Mouse (Mus musculus) ovary, postnatal 10 days (tissue): Measurements from ENCODE around the gene Ehd3.
A peak's percentile ranks its signal among the peaks of the same experiment; 100 is the strongest.

Source experiments
- DNase-seq: peaks from one replicate; pipeline ENCODE4 v3.0.0; 2022; ENCODE audit warnings: low spot score

Gene Ehd3

GRCm38 (mm10) chr17:73803521-73804184 lies at the start of gene Ehd3:
TSS of gene Ehd3 (plus strand) at chr17:73804134.
- no peak for DNase-seq

DNA sequence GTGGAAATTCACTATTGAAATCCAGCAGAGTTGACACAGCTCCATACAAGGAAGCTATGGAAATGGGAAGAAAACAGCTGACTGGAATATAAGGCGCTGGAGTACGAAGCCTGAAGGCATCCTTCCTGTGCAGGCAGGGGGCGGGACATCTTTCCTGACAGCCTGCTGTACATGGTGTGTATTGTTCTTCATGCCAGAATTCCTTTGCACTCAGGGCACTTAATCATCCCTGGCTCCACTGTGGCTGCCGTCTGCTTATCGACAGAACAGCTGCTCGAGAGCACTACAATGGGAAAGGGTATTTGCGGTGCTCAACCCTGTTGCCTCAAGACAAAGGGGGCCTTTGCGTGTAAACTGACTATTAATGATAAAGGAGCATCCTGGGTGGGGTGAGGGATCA lies 33.0 kb upstream of the Ehd3 start:
- no peak for DNase-seq

DNA sequence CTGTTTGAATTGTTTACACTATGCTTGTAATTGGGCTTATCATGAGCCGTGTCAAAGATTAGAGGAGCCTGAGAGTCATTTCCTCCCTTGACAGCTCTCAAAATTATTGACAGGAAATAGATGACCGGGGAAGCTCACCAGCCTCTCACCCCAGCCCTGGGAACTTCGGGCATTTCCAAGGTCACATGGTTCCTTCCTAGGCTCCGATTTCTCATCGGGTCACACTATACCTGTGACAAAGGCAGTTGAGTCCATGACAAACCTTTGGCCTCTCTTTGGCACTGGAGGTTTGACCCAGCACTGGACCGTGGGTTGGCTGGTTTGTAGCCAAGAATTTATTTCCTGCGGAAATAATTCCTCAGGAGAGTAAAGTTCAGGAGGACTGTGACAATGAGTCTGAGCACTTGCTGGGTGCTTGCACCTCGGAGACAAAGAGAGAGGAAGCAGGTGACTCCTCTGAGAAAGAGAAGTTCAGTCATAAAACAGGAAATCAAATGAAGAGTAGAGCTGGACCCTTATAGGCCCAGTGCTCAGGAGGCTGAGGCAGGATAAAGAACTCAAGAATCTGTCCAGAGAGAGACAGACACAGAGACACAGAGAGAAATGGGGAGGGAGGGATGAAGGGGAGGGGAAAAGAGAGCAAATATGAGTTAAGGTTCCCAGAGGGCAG lies 17.2 kb upstream of the Ehd3 start:
- no peak for DNase-seq

- DNase-seq = no peak
These were observed 13.5 kb upstream of the Ehd3 start for GRCm38 (mm10) chr17:73790284-73791020.

DNA sequence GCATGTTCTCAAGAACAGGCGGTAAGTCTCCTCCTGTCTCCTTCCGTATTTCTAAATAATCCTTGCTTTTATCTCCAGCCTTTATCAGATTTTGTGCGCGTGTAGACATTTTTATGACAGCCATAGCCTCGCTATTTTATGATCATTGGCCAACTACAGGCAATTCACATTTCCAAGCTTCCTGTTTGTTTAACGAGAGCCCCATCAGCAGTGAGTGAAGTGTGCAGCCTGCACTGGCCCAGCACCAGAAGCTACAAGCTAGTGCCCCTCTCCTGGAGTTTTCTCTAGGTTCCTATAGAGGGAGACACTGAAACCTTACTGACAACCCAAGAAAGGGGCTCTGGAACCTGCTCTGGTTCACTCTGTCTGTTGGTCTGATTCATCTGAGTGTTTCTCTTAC lies 7.1 kb upstream of the Ehd3 start:
- DNase-seq = no peak

DNA sequence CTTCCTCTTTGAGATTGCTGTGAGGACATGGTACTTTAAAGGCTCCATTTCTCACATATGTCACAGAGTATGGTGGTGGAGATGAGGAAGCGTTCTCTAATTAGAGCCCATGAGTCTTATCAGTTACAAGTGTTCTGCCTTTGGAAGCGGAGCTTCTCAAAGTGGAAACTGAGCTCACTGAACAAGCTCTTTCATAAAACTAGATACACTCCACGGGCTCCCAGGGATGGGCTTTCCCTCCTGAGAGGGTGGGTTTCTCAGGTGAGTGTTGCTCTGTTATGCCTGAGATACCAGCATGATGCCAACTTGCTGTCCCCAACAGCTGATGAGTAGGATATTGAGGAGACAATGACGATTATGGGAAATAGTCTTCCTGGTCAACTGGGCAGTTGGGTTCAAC lies 6.2 kb upstream of the Ehd3 start:
- DNase-seq = no peak

GRCm38 (mm10) chr17:73804592-73805271 lies 798 bp downstream of the Ehd3 start:
- peak; percentile 62 for DNase-seq

DNA sequence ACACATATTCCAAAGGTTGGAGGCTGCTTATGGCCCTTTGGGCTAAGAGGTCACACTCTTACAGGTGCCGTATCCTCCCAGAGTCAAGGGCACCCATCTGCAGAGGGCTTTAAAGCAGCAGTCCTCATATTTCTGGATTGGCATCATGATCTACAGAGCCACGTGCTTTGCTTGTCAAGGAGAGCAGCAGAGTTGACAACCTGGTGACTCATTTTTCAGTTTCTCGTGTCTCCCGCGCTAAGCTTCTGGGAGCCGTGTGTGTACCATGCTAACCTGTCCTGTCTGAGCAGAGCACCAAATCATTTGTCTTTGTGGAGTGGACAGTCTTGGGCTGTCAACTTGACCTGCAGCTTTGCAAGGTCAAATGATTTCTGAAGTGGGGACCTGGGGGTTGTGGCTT lies 2.4 kb downstream of the Ehd3 start:
- no peak for DNase-seq

GRCm38 (mm10) chr17:73807211-73807610 lies 3.3 kb downstream of the Ehd3 start:
- no peak for DNase-seq

- no peak for DNase-seq
These were observed 4.5 kb downstream of the Ehd3 start for GRCm38 (mm10) chr17:73808431-73808830.

GRCm38 (mm10) chr17:73810801-73811200 lies 6.9 kb downstream of the Ehd3 start:
- no peak for DNase-seq

GRCm38 (mm10) chr17:73811566-73811965 lies 7.6 kb downstream of the Ehd3 start:
- no peak for DNase-seq

DNA sequence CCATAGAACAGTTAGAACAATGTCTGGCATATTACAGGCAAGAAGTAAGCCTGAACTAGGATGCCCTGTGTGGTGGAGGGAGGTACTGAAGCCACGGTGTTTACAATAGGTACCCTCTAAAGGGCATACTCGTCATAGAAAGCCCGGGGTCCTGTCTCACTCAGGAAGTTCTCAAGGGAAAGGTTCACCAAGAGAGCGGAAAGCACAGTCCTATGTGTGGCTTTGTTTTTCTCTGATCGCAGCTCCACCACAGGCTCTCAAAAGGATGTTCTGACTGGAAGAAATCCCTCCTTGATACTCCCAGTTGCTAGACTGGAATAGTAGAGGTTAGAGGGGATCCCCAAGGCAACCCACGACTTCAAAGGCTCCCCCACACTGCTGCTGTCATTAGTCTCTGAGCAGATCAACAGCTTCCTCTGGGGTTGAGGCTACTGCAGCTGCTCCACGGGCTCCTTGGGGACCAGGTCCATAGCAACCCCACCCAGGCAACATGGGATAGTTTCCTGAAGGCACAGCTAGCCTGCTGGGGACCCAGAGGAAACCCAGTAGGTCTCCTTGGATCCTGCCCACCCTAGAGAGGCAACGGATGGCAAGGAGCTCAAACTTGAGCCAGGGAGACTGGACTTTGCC lies 9.2 kb downstream of the Ehd3 start:
- DNase-seq = no peak

GRCm38 (mm10) chr17:73814500-73815190 lies 10.7 kb downstream of the Ehd3 start:
- DNase-seq = no peak

DNA sequence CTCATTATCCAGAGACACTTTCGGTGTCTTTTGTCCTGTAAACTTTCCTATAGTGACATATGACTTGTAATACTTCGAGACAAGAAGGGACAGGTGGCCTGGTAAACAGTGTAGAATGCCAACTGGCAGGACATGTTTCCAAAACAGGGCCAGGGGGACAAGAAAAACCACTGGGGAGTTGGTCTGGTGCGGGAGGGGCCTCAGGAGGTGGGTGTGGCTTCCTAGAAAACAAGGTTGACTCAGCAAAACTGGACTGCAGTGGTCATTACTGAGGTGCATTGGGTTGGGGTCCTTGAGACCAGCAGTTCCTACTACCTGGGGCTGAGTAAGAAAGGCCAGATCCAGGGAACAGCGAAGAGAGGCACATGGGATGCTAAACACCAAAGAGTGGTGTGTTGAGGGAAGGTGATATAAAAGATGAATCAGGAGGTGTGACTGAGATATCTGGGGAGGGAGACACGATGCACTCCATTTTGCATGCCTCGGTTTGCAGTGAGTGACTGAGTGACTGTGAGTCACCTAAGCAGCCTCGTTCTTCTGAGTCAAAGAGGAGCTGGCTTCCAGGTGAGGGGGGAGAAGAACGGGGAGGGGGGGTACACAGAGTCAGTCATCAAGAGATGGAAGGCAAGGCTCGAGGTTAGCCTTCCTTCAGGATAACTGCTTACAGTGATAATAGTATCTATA lies 13.9 kb downstream of the Ehd3 start:
- no peak for DNase-seq

DNA sequence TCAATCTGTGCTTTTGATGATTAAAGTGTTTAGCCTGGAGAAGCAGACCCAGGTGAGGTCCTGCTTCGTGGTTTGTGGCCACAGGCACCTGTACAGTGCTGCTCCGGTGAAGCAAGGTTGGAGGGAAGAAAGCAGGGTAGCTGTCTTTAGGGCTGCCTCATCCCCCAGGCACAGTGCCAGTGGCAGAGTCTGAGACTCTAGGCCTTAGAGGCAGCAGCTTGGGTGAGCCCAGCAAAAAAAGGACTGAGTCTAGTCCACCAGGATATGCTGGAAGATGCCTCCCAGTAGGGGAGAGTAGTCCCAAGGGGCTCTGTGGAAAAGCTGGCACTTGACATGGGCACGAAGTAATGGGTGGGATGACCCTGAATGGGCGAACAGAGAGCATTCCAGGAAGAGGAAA lies 15.0 kb downstream of the Ehd3 start:
- DNase-seq = no peak

DNA sequence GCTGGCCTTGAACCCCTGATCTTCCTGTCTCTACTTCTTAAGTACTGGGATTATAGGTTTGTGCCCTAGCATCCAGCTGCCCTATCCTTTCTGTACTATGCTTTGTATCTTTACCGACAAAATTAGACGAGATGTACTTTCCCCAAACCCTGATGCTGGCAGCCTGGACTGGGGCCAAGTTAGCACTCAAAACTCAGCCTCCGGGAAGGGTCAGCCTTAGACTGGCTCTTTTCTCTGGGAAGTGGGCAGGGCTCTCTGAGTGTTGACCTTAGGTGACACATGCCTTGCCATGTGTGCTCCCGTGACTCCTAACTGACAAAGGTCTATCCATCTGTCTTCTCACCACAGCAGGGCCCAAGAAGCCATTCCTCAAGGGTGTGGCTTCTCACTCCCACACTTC lies 16.8 kb downstream of the Ehd3 start:
- no peak for DNase-seq

GRCm38 (mm10) chr17:73822255-73822654 lies 18.3 kb downstream of the Ehd3 start:
- DNase-seq = no peak

- no peak for DNase-seq
These were observed 19.4 kb downstream of the Ehd3 start for GRCm38 (mm10) chr17:73823121-73824021.

GRCm38 (mm10) chr17:73824022-73824340 lies 20.0 kb downstream of the Ehd3 start:
- no peak for DNase-seq
